Mouse (Mus musculus): ENCODE measurements at regions not wholly inside any gene's neighbourhood (a gene's known extent, or its start where the extent isn't known, plus 50 kb on each side); places are given as distances from the start of the nearest gene placed in this dataset.

DNA sequence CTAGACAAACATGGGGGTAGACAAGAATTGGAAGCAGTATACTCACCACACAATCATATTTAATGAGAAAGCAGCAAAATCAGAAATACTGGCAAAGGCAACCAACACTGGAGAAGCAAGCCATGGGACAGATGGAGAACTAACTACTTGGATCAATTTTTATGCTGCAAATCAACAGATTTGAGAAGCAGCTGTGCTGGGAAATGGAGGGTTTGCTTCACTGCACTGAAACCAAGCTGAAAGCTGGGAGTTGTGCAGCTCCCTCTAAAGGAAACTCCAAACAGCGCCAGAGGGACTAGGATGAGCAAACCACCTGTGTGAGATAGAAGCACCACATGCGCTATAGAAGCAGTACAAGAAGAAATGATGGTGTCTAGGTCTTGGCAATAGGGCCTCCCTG, 1246.0 kb downstream of the Lrfn5 start:
- peak; percentile 3 for DNase-seq

DNA sequence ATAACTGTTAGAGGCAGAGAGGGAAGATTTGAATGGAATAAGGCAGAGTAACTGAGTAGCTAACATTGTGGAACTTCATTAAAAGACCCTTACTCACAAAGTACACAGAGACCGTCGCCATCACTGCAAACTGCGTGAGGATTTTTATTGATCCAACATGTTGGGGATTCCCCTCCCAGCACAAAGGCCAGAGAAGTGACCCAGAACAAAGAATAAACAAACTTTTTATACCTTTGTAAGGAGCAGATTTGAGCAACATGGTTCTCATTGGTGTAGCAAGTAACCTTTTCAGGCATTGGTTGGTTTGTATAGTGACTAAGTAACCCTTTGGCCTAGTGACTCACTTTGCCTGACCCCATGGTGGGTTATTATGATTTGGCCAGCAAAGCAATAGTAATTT, 1246.9 kb downstream of the Lrfn5 start:
- no peak for DNase-seq

DNA sequence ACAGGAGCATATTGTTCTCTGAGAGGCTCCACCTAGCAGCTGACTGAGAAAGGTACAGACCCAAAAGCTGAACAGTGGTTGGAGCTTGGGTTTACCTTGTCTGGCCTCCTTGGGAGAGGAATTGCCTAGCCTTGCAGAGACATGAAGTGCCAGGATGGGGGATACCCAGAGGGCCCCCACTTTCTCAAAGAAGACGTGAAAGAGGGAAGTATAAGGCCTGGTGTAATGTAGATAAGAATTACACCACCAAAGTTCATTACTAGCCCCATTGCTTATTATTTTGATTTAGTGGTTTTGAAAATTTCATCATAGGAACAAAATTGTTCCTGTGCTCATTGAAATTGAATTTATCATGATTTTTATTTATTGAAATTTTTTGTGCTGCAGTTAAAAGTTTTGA, 1253.0 kb downstream of the Lrfn5 start:
- DNase-seq = no peak

DNA sequence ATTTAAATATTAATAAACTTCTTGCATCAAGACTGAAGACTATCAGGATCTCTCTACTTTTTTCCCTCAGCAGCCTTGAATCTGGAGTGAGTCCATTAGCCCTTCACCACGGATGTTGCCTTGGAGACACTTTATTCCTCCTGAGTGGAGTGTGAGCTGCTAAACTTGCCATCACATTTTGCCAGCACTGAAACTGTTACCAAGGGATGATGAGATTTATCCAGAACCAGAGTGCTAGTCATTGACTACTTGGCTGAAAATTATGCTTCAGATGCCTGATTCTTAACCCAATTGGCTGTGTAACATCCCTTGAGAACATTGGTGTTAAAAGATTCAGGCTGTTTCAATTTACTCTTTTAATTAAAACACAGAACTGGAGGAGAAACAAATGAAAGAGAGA, 1289.8 kb downstream of the Lrfn5 start:
- DNase-seq = no peak
